Mouse (Mus musculus) heart, postnatal 25 days (tissue): Measurements from ENCODE around the gene Cers3. TPM values are rescaled to one million over a fixed set of nuclear protein-coding genes. Genes with fewer than 3 reads are reported as not detected.

Experiments
- DNase-seq: peaks from one replicate; pipeline ENCODE4 v3.0.0; 2022; ENCODE audit warnings: low spot score
- intact Hi-C: fragments of 180-260 bp; cut with DNase I; formaldehyde crosslinking; loops from one replicate; pipeline ENCODE4 v1.15.1; 2025
- total RNA-seq, 2 experiments: library from RNA; stranded (reverse); gene quantifications; 2 replicates each; pipeline ENCODE4 v1.2.3; 2021

The Cers3 gene
- total RNA-seq, 2 experiments from 2014 or later, result 0.11 to 0.13 TPM

DNA sequence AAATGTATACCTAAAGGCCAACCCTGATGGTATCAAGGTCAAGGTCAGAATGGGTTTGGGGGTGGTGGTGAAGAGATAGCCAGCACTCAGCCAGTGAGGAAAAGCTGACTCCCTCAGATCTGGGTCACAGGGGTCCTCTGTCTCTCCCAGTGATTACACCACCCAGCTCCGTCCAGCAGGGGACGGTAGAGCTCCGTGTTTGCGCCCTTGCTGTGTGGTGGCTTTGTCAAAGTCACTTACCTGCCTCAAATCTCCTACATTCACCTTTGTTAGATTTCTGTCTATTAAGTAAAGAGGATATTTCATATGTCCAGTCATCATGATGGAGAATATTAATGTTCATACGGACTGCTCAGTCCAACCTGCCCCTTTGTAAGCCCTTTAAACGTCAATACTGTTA is 76.7 kb downstream of the Cers3 start:
- intact Hi-C loops, result loop anchor here (1.0 to 5.0 kb wide), 2 partner anchors 379 to 812 kb away; no protein-coding TSS in a partner anchor
- DNase-seq, result no peak

DNA sequence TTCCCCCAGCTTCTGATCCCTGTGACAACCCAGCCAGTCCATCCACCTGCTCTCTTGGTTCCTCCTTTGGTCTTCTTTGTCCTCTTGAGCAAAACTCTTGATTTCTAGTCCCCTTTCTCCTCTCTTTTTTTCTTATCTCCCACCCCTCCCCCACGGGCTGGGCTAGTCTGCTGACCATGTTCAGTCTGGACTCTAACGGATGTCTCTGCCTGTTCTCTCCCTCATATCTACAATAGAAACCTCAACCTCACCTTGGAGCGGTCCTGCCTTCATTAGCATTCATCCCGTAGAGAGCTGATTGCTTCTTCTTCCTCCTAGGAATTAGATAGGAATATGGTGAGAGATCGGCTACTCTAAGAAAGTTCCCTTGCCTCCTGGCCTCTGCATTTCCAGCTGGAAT is 87.5 kb downstream of the Cers3 start:
- no peak for DNase-seq
- intact Hi-C loops, result no loop called here

DNA sequence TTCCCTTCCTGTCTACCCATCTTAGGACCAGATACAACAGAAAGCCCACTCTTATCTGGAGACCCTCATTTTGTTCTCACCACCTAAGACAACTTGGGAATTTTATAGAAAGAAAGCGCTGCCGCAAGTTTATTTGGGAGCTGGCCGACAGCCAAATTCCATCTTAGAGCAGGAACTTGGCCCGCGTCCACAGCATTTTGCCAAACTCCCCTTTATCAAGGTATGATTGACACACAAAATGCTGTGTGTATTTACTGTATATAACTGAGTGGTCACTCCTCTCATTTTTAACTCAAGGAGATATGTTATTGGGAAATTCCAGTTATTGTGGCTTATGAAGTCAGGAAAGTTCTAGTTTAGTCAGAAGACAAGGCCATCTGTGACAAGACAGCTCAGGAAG is 88.0 kb downstream of the Cers3 start:
- intact Hi-C loops, result no loop called here
- DNase-seq, result no peak

DNA sequence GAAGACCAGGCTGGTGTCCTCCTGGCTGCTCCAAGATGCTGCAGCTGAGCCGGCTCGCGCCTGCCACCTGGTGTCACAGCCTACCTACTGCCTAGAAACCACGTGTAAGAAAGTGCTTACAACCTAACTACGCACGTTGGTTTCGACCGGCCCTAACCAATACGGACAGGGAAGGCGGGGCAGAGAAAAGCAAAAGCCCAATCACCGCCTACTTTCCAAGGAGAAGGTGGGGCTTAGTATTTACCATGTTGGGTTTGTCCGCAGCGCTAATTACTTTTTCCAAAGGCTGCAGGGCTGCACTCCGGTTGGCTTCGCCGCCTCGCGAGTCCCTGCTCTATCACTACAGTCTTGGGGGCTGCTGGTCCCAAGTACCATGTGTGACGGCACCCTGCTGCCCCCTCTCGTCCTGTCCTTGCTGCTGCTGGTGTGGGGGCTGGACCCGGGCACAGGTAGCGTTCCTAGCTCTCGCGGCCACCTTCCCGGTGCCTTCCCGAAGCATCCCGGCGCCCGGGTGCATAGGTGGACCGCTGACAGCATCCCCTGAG is 96.2 kb downstream of the Cers3 start, which contains the start of gene Adamts17:
TSS of gene Adamts17 (plus strand) at position 273 of the 545 bp plus-strand sequence.
- peak; percentile 84 for DNase-seq
- intact Hi-C loops, result loop anchor here (1.0 to 10.0 kb wide), 7 partner anchors 93 to 793 kb away; no protein-coding TSS in a partner anchor

DNA sequence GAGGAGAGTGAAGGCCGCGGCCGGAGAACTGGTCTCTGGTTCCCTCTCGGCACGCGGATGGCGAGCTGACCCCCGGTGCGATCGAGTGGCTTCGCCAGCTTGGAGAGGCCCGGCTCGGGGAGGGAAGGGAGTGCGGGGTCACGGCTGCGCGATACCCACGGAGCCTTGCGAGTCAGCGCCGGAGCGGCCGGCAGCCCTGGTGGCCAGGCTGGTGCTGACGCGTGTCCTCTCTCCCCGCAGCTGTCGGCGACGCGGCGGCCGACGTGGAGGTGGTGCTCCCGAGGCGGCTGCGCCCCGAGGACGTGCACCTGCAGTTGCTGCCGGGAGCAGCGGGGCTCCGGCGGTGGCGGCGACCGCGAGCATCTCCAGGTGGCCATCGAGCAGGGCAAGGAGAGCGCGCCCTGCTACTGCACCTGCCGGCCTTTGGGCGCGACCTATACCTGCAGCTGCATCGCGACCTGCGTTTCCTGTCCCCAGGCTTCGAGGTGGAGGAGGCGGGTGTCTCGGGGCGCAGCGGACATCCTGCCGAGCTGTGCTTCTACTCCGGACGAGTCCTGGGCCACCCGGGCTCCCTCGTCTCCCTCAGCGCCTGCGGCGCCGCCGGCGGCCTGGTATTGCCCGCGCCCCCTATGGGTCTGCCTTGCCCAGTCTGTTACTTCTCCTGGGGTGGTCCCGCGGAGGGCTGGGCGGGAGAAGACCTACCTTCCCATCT is 96.9 kb downstream of the Cers3 start:
- intact Hi-C loops, result loop anchor here (2.0 to 10.0 kb wide), 5 partner anchors 92 to 792 kb away; no protein-coding TSS in a partner anchor
- no peak for DNase-seq

DNA sequence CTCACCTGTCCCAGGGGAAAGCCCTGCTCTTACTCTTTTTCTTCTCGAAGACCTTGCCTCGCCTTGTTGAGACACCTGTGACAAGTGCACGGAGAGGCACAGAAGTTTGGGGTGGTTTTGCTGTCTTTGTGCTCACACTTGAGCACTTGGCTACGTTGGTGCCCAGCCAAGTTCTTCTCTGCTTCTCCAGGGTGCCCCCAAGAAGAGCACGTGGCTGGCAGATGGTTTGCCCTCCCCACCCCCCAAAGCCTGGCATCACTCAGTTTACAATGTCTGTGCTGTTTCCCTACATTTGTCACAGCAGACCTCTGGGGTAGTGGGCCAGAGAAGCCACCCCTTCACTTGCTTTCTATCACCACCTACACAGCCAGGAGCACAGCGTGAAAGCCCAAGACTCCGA is 97.9 kb downstream of the Cers3 start:
- DNase-seq, result no peak
- intact Hi-C loops, result loop anchor here (2.0 to 10.0 kb wide), 5 partner anchors 91 to 791 kb away; no protein-coding TSS in a partner anchor

DNA sequence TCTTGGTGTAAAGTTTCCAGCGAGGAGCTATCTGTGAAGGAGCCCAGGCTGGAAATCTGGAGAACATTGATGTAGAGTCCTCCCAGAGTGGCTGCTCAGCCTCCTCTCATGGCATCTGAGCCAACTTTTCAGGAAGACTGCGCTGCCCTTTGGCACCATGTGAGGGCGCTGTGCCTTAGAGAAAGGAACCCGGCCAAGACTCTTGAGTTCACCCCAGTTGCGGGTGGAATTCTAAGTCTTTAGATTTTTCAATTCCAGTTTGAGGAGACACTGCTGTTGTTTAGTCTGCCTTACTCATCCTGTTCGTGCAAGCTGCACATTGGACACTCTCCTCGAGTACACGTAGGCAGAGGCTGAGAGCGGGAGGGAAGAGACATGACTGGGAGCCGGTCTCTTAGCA is 98.7 kb downstream of the Cers3 start:
- intact Hi-C loops, result loop anchor here (5.0 to 10.0 kb wide), 4 partner anchors 90 to 790 kb away; no protein-coding TSS in a partner anchor
- peak; percentile 61 for DNase-seq

DNA sequence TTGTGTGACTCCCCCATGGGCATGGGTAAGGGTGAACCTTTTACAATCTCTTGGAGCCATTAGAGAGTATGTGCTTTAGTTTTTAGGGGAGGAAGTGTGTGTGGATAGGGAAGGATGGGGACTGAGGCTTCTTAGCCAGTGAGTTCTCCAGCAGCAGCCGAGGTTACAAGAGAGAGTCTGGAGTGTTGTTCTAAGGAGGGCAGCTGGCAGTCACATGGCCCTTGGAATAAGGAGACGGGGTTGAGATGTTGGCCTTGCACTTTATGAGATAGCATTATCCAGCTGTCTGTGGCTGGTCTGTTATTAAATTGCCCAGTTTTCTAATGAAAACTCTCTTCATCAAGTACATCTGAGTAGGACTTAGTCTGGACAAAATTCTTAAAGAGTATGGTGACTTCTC is 100.5 kb downstream of the Cers3 start:
- intact Hi-C loops, result loop anchor here (5.0 to 10.0 kb wide), 4 partner anchors 88 to 788 kb away; no protein-coding TSS in a partner anchor
- no peak for DNase-seq

DNA sequence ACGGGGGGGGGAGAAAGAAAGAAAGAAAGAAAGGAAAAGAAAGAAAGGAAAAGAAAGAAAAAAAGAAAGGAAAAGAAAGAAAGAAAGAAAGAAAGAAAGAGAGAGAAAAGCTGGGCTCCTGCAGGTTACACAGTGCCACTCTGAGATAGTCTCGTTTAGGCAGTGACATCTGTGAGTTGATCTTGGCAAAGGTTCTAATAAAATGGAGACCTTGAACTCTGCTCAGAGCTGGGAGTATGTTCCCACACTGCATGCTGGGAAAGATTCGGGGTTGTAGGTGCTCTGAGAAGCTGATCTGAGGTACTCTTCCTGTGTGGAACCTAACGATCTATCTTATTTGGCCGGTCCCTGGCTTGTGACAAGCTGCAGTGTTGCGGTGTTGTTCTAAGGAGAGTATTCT is 103.3 kb downstream of the Cers3 start:
- no peak for DNase-seq
- intact Hi-C loops, result loop anchor here (10.0 kb wide), 1 partner anchor 188 kb away; no protein-coding TSS in a partner anchor

DNA sequence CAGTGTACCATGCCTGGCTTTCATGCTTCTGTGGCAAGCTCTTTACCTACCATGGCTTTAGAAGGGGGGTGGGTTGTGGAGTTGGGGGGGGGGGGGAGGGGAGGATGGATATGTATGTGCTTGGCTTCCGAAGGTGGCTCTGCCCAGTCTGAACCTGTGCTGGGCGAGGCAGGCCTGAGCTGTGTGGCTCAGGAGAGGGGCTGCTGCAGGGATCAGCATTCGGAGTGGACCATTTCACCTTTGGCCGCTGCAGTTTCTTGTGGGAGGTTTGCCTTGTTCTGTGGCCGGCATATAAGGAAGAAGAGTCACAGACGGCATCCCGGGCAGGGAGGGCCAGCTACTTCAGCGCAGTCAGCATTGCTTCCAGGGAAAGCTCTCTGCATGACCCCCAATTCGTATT is 104.0 kb downstream of the Cers3 start:
- intact Hi-C loops, result loop anchor here (10.0 kb wide), 1 partner anchor 188 kb away; no protein-coding TSS in a partner anchor
- DNase-seq, result no peak

DNA sequence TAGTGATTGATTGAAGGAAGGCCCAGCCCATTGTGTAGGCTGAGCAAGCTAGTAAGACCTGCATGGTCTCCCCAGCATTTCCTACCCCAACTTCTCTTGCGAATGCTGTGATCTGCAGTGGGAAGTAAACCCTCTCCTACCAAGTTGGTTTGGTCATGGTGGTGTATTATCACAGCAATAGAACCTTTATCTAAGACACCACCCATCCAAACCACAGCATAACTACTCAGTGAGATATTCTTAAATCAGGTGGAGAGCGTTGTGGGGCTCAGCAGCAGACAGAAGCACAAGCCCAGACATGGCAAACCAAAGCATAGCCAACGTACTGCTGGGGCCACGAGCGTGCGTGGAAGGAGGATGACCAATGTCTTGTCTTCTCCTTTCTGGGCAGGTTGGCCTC is 106.0 kb downstream of the Cers3 start:
- intact Hi-C loops, result loop anchor here (10.0 kb wide), 1 partner anchor 185 kb away; no protein-coding TSS in a partner anchor
- DNase-seq, result no peak

DNA sequence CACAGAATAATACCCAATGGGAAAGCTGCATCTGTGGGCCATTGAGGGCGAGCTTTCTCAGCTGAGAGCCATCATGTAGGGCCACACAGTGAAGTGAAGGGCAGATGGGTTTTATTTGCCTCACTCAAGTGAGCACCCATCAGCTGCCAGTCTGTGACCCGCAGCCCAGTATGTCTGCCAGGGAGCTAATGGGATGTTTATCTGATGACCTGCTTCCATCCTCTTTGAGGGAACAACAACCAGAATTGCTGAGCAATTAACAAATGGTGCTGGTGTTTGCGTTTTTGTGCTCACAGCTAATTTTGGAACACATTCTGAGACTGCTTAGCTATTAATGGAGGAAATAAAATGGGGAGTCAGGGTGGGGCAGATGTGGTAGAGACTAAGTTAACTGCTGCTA is 108.9 kb downstream of the Cers3 start:
- intact Hi-C loops, result no loop called here
- DNase-seq, result no peak

DNA sequence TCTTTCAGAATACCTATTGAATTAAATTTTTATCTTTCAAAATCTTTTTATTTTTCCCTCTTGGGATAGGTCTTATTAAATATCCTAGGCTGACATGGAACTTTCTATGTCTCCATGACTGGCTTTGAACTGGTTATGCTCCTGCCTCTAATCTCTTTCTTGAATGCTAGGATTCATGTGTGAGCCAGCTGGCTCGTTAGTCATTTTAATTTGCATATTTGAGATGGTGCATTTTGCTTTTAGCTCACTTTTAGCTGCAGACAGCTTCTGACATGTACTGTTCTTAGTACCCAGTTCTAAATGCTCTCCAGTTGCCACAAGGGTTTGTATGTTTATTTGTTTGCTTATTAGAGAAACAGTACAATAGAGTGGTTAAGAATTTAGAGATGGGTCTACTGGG is 114.3 kb downstream of the Cers3 start:
- intact Hi-C loops, result no loop called here
- DNase-seq, result no peak

DNA sequence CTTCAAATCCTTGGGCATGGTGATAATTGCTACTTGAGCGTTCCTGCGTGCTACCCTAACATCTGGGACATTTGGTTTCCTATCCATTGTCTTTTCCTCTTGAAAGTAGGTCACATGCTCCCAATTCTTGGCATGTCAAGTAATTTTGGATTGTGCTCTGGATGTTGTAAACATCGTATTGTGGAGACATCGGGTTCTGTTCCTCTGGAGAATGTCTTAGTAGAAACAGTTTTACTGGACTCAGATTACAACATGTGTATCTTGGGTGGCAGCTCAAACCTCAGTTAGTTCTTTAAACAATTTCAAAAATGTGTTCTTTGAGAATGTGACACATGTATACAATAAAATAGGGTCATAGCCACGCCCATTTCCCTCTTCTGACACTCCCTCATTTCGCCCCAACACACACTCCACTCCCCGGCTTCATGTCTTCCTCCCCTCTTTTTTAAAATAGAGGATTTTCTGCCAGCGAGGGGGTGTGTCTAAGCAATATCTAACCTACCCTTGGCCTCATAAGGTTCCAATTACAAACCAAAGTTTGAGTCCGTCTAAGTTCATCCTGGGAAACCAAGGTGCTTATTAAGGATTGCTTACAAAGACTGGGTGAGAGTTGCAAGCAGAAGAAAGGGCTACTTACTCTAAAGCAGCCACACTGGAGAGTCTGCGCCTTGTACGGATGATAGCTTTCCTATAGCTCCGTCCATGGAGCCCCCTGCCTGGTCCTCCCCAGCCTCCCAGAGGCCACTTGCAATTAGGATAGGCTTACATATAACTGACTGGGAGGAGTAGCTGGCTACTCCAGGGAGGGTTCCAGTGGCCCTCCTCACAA is 115.2 kb downstream of the Cers3 start:
- no peak for DNase-seq
- intact Hi-C loops, result no loop called here

DNA sequence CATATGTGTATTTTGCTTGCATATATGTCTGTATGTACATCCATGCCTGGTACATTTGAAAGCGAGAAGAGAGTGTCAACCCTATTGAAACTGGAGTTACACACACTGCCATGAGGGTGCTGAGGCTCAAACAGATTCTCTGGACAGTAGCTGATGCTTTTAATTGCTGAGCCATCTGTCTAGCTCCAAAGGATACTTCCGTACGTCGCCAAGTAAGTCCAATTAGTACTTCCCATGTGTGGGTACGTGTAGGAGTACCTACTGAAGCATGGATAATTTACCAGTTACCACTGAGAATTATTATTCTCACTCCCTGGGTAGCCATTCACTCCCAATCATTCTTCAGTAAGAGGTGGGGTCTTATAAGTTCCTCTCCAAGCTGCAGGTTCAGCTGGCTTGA is 115.9 kb downstream of the Cers3 start:
- DNase-seq, result no peak
- intact Hi-C loops, result no loop called here

DNA sequence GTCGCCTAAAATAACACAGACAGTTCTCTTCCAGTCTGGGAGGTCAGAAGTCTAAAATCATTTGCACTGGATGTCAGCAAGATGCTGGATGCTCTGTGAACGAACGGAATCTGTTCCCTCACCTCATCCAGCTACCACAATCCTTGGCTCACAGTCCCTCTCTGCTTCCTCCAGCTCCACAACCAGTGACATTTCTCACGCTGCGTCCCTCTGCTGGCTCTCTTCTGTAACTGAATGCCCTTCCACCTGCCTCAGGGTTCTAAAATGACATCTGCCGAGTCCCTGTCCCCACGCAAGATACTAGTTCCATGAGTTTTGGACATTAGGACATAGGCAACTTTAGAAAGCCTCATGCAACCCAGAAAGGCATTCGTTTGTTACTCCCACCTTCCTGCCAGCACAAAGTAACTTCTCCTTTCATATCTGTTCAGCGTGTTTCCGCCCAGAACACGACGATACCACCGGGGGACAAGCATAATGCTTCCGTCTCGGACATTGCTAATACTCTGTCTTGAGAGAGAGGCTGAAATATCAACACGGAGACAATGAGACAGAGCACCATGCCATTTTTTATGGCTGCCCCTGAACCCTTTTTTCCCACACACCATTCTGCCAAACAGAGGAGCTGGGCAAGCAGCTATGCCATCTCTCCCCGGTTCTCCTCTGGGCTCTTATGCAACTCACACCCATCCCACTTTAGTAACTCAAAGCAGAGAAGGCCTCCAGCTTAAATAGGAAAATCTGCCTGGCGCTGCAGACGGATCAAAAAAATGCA is 123.8 kb downstream of the Cers3 start:
- no peak for DNase-seq
- intact Hi-C loops, result no loop called here

DNA sequence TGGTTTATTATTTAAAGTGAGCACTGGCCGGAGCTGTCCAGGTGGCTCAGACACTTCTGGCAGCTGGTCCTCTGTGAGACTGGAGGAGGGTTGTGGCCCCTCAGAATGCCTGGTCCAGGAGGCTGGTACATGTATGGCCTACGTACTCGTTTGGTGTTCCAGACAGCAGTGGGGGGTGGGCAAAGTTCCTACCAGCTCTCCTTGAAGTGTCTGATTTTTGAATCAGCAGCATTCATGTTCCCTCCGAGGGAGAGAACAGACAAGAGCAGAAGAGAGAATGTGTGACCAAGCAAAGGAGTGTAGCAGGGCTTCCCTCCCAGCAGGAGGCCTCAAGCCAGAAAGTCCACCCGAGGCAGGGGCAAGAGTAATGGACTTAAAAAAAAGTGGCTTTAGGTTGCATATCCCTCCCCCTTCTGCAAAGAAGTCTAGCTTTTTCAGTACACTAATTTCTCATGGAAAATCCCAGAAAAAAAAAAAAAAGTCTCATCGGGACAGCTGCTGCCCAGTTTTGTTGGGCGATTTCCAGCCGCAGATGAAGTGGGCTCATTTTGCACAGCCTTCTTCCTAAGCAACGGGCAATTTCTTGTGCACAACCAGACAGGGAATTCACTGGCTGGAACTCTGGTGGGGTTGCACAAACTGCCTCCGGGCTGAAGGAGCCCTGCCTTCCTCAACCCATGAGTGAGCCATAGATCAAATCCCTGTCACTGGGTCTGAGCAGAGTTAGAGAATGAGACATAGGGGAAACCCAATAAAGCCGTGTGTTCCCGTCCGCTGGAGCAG is 124.6 kb downstream of the Cers3 start:
- intact Hi-C loops, result no loop called here
- no peak for DNase-seq

DNA sequence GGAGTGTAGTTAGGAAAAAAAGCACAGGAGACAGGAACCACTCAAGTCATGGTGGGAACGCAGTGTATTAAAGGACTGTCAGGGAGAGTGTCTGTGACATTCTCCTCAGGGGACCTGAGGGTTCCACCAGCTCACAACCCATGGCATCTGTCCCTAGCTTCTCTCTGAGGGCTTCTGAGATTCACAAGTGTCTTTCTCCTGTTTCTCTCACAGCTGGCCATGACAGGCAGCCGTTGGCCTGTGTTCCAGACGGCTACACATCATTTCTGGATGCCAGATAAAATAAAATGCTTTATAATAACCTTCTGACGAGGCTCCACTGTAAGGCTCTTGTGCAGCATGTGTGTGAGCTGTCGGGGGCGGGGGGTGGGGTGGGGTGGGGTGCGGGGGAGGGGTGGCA is 128.2 kb downstream of the Cers3 start:
- DNase-seq, result no peak
- intact Hi-C loops, result no loop called here

DNA sequence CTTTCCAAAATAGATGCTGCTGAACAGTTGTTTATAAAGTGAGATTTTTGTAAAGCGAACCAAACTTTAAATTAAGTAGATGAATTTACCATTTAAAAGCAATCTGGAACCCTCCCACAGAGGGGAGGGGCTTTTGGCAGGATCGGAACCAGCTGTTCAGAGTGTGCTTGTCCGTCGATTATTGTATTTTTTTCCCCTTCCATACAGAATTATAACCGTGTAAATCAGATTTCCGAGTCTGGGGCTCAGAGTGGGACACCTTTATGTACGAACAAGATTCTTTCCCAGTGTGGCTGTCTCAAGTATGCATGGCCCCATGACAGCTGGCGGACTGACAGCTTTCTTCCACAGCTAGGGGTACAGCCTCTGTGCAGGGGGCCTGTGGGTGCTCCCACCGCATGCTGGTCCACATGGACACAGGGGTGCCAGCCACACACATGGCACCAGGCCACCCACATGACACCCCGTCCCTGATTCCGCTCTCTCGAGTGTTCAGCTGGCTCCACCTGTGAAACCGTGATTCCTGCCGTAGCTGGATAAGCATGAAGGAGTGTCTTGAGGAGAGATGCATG is 128.7 kb downstream of the Cers3 start:
- intact Hi-C loops, result no loop called here
- no peak for DNase-seq
